Mouse (Mus musculus): ENCODE results near the gene Olfr90.

DNA sequence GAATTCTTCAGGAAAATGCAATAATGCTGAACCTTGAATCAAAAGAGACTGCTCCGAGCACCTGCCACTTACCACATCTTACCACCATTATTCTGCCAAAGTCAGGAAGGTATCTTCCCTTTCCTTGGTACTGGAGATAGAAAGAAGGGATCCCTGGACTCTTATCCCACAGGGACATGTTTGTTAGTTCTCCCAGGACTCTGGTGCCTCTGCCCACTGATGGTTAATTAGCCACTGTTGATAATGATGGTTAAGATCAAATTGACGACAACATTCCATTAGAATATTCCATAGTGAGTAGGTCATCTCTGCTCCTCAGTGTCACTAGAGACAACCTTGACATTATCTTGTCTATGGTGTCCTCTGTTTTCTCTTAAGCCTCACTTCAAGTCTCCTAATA is 31.7 kb upstream of the Olfr90 start, which contains the start of gene Olfr92:
- TF ChIP-seq CTCF (IDR thresholded peaks at IDR 0.05; ENCODE audit: extremely low read depth, insufficient read depth, insufficient read length, insufficient replicate concordance), result no peak
- TF ChIP-seq POLR2A (IDR thresholded peaks at IDR 0.05; ENCODE audit: low read depth, low read length), result no peak

Data from spleen, adult 2 months (tissue).